Mouse (Mus musculus): ENCODE measurements around the gene Setd3. TPM values are rescaled to one million over a fixed set of nuclear protein-coding genes. Genes with fewer than 3 reads are reported as not detected.

The Setd3 gene
- polyA plus RNA-seq, 1 experiment from 2014 or later = 90.0 TPM

- no peak for ATAC-seq
- WGBS = 66% methylated on average over 9 of the region's 9 CpGs
Measured at GRCm38 (mm10) chr12:108064396-108064998, 114.6 kb downstream of the Setd3 start.

GRCm38 (mm10) chr12:108063986-108064385 is 115.1 kb downstream of the Setd3 start:
- no peaks in the 10 kb centered on the region for H3K27me3 ChIP-seq
- H3K27ac ChIP-seq = no peak overlapping the region
- WGBS = 25% methylated on average over 6 of the region's 6 CpGs

More at GRCm38 (mm10) chr12:108064396-108064998, 114.6 kb downstream of the Setd3 start:
- no peaks in the 10 kb centered on the region for H3K27me3 ChIP-seq
- H3K27ac ChIP-seq = no peak overlapping the region
- no peak overlapping the region for H3K4me2 ChIP-seq
- no peaks in the 10 kb centered on the region for H3K36me3 ChIP-seq (ENCODE audit: poor library complexity, severe bottlenecking)
- H3K9me3 ChIP-seq (replicated peaks) = no peaks in the 10 kb centered on the region
- no peak overlapping the region for H3K4me3 ChIP-seq
- peaks cover 9% of the 10 kb centered on the region; the same call in 1 of the 2 replicates for H3K4me1 ChIP-seq
- no peak overlapping the region for H3K9ac ChIP-seq

GRCm38 (mm10) chr12:108062137-108062536 is 117.0 kb downstream of the Setd3 start:
- no peak overlapping the region for H3K9ac ChIP-seq
- no peaks in the 10 kb centered on the region for H3K9me3 ChIP-seq (replicated peaks)
- H3K27me3 ChIP-seq = no peaks in the 10 kb centered on the region
- H3K4me1 ChIP-seq = no peaks in the 10 kb centered on the region
- H3K4me2 ChIP-seq = no peak overlapping the region
- H3K36me3 ChIP-seq (ENCODE audit: poor library complexity, severe bottlenecking) = no peaks in the 10 kb centered on the region
- H3K4me3 ChIP-seq = no peak overlapping the region
- 80% methylated on average over 5 of the region's 5 CpGs for WGBS
- ATAC-seq = no peak
- H3K27ac ChIP-seq = no peak overlapping the region

More at GRCm38 (mm10) chr12:108063986-108064385, 115.1 kb downstream of the Setd3 start:
- Histone ChIP-seq H3K4me3 (no peak overlapping the region), H3K36me3 (ENCODE audit: poor library complexity, severe bottlenecking) (no peaks in the 10 kb centered on the region), H3K4me1 (peaks cover 9% of the 10 kb centered on the region; the same call in 1 of the 2 replicates), H3K4me2 (no peak overlapping the region), H3K9ac (no peak overlapping the region), H3K9me3 (replicated peaks) (no peaks in the 10 kb centered on the region)
- ATAC-seq = no peak

- H3K27ac ChIP-seq = no peak overlapping the region
- no peak for ATAC-seq
Measured at GRCm38 (mm10) chr12:108061661-108062060, 117.5 kb downstream of the Setd3 start.

More at GRCm38 (mm10) chr12:108061661-108062060, 117.5 kb downstream of the Setd3 start:
- no peaks in the 10 kb centered on the region for H3K27me3 ChIP-seq
- H3K9me3 ChIP-seq (replicated peaks) = no peaks in the 10 kb centered on the region
- H3K36me3 ChIP-seq (ENCODE audit: poor library complexity, severe bottlenecking) = no peaks in the 10 kb centered on the region
- H3K4me2 ChIP-seq = no peak overlapping the region
- 85% methylated on average over 7 of the region's 7 CpGs for WGBS
- no peak overlapping the region for H3K9ac ChIP-seq
- H3K4me3 ChIP-seq = no peak overlapping the region
- no peaks in the 10 kb centered on the region for H3K4me1 ChIP-seq

Other genes starting within 250 kb of the Setd3 start
- gene Bcl11b, start 175.7 kb downstream of the Setd3 start, polyA plus RNA-seq (2015; fragmentation: Nextera tagmentation; extraction: Ambion mirVana) = 53.5 and 61.1 TPM in 2 replicates
- gene Ccnk, start 265 bp upstream of the Setd3 start, polyA plus RNA-seq (2015; fragmentation: Nextera tagmentation; extraction: Ambion mirVana) = 4.5 and 5.3 TPM in 2 replicates
- gene Ccdc85c, start 96.1 kb upstream of the Setd3 start, polyA plus RNA-seq (2015; fragmentation: Nextera tagmentation; extraction: Ambion mirVana) = 16.2 and 17.4 TPM in 2 replicates
- 2.5 and 2.7 TPM in 2 replicates for gene Hhipl1, start 127.0 kb upstream of the Setd3 start, polyA plus RNA-seq (2015; fragmentation: Nextera tagmentation; extraction: Ambion mirVana)
- gene Cyp46a1, start 155.1 kb upstream of the Setd3 start, polyA plus RNA-seq (2015; fragmentation: Nextera tagmentation; extraction: Ambion mirVana) = 23.1 and 26.3 TPM in 2 replicates
- gene Eml1, start 191.6 kb upstream of the Setd3 start, polyA plus RNA-seq (2015; fragmentation: Nextera tagmentation; extraction: Ambion mirVana) = 54.5 and 71.4 TPM in 2 replicates